Mouse (Mus musculus) testis, adult 2 months (tissue): ENCODE measurements around the gene Pa2g4.

Source experiments
- CTCF ChIP-seq: fragments of 200-500 bp; IDR thresholded peaks from 2 replicates; pipeline ENCODE4 v1.5.1; 2012; ENCODE audit warnings: low read depth, mild to moderate bottlenecking, inconsistent platforms, low read length, moderate library complexity; ENCODE audit not compliant: control insufficient read depth, insufficient read depth, insufficient replicate concordance
- POLR2A ChIP-seq: fragments of 200-500 bp; IDR thresholded peaks from 2 replicates; pipeline ENCODE4 v1.6.1; 2012; ENCODE audit warnings: low read depth, mild to moderate bottlenecking, inconsistent platforms, low read length, moderate library complexity; ENCODE audit not compliant: control insufficient read depth

DNA sequence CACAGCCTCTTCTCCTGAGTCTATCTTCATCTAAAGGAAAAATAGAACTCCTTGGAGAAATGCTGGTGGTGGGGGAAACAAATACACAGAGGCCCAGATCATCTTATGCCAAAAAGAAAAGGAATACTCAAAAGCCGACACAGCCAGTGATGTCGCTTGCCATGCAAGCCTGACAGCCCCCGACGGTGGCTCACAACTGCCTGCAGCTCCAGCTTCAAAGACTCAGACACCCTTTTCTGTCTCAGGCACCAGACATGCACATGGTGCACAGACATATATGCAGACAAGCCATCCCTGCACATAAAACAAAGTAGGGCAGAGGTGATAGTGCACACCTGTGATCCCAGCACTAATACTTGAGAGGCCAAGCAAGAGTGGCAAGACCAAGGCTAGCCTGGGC is 13.9 kb upstream of the Pa2g4 start:
- TF ChIP-seq CTCF, result no peak
- no peak for TF ChIP-seq POLR2A
